Mouse (Mus musculus) ovary, postnatal 10 days (tissue): Measurements from ENCODE around the gene Espnl.

Experiments
- DNase-seq: peaks from one replicate; pipeline ENCODE4 v3.0.0; 2022; ENCODE audit warnings: low spot score

Espnl gene

DNA sequence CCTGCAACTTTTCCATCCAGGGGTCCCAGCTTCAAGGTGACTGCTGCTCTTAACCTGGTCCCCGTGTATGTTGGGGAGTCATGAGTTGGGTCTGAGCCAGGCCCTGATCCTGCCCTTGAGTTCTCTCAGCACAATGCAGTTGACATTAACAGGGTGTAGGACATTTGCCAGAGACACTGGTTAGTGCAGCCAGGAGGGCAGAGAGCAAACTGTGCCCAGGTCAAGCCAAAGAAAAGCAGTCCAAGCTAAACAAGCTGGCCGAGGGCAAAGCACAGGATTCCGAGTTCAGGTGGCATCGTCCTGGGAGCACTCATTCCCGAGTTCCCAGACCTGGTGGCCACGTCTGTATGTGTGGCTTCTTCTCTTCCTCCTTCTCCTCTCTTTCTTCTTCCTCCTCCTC is 4.2 kb upstream of the Espnl start:
- no peak for DNase-seq

DNA sequence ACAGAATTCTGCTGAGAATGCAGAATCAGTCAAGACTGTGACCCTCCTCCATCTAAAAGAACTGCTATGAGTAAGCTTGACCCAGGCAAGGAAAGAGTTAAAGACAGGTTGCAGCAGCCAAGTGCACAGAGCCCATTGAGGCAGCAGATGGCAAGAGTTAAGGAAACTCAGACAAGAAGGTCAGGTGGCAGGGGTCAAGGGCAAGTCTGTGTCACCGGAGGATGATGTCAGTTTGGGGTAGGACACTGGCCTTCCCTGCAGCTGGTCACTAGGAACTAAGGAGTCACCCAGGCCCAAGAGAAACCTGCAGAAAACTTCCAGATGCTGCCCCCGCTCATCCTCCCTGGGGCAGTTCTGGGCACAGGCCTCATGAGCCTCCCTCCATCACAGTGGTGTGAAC is 2.8 kb downstream of the Espnl start:
- no peak for DNase-seq

DNA sequence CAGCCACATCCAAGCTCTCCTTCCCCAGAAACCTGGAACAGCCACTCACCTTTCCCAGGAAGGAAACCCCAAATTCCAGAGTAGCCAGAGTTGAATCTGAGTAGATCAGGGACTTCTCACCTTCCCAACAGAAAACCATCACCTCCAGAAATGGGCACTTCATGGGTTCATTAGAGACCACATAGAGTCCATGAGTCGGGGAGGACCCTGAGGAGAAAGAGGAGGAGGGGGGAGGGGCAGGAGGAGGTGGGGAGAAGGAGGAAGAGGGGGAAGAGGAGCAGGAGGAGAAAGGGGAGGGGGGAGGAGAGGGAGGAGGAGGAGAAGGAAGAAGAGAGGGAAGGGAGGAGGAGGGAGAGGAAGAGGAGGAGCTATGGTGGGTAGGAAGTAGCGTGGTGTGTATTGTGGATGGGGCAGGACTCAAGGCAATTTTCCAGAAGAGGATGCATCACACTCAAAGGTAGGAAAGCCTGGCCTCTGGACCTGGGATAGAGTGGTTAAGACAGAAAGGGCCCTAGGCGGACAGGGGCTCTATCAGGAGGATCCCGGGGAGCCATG is 3.7 kb downstream of the Espnl start:
- no peak for DNase-seq

DNA sequence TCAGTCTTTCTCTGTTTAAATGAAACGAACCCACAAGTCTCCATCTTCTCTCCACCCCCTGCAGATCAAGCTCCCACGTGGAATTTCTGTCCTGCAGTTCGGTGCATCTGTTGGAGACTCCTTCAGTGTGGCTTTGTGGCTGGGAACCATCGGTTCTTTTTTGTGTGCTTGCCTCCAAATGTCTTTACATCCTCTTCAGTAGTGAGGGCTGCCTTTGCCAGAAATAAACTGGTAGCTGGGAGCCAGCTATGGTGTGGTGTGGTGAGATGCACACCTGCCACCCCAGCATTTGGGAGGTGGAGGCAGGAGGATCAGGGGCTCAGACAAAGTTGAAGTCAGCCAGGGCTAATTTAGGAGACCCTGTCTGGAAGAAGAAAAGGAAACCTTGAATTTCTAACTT is 10.2 kb downstream of the Espnl start:
- DNase-seq, result no peak

DNA sequence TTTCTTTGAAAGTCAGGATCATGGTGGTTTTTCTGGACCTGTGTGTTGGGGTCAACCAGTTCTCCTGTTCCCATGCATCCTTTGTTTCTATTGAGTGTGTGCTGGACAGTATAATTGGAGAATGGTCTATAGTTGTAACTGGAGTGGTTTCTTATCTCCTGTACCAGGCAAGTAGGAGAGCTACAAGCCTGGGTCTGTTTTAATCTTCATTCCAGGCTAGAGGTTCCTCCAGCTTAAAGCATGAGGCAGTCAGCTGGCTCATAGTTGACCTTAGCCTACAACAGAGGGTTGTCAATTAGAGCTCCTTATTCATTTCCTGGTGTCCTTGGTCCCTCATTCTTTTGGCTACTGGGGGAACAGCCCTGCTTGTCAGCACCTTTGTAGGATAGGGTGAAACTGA is 11.7 kb downstream of the Espnl start:
- no peak for DNase-seq

DNA sequence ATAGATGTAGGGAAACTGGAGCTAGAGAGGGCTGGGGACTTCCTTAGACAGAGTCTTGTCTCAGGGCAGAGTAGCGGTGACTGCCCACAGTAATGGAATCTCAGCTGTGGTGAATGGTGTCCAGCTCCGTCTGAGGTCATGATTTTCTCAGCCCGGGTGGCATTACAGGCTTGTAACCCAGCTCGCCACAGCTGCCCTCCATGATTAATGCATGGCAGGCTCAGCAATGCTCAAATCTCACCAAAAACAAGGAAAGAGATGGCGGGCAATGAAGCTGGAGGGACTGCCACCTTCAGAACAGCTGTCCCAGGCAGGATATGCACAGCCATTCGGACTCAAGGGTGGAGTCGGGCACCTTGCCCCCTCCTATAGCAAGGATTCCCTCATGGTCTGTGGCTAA is 15.5 kb downstream of the Espnl start:
- no peak for DNase-seq

DNA sequence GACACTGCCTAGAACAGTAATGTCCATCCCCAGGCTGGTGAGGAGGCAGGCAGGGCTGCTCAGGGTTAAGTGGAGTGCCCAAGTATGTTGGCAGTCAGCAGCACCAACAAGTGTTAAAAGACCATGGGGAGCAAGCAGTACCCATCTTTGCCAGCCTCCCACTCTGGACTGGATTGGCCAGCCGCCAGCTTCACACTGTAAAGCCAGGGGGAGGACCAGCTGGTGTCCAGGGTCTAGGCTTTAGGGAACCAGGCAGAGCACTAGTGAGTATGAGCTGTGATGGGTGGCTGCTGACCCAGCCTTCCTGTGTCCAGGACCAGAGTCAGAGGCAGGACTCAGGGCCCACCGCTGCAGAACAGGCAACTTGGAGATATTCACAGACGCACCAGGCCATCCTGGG is 22.1 kb downstream of the Espnl start:
- no peak for DNase-seq

DNA sequence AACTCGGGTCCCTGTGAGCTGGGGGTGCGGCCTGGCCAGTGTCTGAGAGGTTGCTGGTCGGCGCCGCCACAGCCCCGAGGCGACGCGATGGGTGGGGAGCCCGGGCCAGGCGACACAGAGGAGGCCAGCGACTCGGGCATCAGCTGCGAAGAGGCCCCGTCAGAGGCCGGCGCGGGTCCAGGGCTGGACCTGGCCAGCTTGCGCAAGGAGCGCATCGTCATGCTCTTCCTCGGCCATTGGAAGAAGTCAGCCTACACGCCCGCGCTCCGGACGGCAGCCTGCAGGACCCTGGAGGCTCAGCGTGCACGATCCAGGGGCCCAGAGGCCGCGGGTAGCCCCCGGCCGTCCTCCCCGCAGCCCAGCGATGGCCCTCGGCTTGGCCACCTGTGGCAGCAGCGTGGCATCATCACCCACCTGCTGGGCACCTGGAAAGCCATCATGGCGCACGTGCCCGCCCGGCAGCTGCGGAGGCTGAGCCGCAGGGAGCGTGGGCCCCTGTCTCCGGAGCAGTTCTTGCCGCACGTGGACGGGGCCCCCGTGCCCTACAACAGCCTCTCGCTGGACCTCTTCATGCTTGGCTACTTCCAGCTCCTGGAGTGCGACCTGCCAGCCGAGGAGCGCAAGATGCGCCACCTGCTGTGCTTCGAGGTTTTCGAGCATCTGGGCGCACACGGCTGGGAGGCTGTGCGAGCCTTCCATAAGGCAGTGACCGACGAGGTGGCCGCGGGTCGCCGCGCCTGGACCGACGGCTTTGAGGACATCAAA is 23.2 kb downstream of the Espnl start:
- DNase-seq, result no peak

DNA sequence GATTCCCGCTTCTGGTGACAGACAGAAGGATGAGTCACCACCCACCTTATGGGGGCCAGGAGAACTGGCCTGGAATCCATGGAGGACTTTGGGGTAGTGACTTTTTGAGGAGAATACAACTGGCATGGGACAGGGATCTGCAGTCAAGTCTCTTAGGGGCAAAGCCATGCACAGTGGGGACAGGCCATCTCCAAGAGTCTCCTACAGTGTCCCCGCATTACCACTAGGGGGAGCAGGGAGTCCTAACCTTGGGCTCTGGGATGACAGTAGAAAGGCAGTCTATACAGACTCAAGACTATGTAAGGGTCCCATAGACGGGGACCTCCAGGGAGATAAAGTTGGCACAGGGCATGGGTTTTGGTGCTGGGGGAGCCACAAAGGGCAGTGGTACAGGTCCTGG is 25.0 kb downstream of the Espnl start:
- peak; percentile 21 for DNase-seq

DNA sequence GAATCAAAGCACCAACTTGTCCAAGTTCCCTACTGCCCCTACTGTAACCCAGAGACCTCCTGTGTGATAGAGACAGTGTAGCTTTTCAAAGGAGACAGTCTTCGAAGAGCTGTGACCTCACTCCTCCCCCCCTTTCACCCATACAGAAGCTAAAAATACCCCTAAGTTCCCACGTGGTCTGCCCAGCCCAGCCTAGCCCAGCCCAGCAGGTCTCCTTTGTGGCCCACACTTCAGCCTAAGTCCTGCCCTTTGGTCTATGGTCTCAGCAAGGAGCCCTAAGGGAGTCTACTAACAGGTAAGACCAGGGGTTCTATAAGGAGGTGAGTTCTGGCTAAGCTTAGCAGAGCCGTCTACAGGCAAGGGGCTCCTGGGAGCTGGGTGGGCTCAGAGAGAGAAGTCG is 29.0 kb downstream of the Espnl start, which contains the start of gene Klhl30:
Gene Klhl30, plus strand, starts transcription at position 176 of the 400 bp plus-strand sequence.
- DNase-seq, result no peak

DNA sequence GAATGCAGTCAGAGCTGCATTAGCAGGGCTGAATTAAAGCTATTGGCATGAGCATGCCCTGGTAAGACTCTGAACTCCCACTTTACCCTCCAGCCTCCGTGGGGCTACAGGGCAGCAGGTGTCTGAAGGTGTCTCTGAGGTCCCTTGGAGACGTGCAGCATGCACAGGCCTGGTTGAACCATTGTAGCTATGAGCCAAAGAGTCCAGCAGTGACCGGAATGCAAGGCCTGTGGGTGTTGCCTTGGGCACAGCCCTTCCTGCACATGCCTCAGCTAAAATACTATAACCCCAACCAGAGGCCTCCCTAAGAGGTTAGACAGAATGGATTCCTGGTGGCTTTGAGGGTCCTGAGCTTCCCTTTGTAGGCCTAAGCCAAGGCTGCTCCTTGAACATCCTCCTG is 29.4 kb downstream of the Espnl start:
- no peak for DNase-seq

DNA sequence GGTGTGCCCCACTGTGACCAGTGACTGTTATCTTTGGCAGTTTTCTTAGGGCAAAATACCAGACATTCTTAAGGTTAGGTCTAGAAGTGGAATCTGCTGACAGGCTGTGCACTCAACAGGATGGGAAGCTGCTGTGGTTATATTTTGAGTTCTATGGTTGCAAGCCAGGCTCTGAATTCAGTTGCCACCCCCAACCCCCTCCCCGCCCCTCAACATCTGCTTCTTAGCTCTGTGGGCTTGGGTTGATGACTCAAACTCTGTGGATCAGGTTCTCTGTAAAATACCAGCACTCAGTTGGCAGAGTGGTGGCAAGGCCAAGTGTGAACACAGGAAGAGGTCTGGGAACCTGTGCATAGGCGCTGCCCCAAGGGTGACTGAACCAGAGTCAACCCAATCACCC is 30.4 kb downstream of the Espnl start:
- DNase-seq, result no peak

DNA sequence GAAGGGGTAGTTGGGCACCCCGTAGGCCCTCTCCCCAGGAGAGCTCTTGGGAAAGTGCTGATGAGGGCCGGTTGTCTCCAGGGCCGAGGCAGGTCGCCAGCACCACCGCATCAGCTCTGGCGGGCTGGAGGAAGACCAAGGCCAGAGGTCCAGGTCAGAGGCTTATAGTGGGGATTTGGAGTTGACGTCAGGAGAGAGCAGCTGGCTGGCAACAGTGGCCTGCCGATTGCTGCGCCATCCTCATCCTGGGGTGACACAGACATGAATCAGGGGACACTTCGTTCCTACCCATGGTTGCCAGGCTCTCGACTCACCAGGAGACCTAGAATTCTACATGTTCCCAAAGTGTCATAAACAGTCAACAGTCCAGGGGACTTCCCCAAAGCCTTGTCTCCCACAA is 34.2 kb downstream of the Espnl start:
- no peak for DNase-seq

DNA sequence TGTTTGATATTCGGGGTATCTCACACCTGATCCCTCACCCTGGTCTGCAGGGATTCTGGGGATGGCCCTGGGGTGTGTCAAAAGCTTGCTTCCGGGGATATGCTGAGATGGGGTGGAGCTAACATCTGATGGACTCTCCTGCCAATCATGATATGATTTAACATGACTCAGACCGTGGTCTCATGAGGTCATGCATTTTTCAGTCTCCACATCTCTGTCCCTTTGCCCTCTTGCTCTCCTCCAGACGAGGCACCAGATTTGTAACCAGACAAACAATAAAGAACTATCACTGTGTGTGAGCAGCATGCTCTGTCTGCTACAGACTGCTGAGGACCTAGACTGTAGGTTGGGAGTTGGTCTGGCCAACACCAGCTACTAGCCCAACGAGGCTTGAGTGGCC is 40.2 kb downstream of the Espnl start:
- no peak for DNase-seq

DNA sequence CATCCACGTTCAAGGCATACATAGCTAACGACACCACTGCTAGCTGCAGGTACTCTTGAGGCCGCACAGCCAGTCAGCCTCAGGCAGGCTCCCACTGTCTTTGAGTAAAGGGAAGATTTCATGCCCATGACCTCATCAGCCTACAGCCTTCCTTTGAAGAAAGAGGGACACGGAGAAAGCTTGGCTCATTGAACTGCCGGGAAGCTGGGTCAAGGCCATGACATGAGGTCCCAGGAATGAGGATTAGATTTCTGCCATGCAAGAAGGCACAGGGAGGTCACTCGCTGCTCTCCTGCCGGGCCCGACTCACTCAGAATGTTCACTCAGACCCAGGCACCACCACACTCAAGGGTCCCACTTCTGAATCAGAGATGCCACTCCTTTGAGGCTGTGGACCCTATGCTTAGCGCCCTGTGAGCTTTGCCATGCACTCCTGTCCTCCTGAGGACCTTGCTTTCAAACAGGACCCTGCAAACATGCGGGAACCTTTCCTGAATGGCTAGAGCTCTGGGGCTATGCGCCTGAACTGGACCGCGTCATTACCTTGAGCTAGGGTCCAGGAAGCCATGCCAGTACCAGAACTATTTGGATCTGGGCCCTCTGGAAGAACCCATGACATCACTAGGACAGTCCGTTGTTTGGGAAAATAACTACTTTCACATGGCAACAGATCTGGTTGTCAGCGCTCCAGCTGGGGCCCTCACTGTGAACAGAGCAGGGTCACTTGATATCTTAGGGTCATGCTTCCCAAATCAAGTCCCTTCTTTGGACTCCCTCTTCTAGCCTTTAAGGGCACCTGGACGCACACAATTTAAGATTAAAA is 43.2 kb downstream of the Espnl start:
- no peak for DNase-seq

DNA sequence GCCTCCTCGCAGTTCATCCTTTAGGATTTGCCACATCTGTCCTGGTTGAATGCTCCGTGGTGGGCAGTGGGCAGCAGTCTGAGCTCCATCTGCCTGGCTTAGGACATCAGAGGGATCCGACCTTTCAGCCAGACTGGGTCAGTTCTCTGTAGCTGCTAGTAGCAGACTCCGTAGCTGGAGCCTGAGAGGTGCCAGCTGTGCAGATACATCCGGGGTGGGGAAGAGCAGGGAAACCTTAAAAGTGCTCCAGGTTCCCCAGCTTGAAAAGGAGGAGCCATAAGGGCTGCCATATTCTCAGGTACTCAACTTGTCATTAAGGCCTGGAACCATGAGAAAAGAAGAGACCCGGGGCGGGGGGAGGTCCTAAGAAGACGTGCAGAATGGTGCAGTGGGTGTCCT is 43.9 kb downstream of the Espnl start:
- no peak for DNase-seq

DNA sequence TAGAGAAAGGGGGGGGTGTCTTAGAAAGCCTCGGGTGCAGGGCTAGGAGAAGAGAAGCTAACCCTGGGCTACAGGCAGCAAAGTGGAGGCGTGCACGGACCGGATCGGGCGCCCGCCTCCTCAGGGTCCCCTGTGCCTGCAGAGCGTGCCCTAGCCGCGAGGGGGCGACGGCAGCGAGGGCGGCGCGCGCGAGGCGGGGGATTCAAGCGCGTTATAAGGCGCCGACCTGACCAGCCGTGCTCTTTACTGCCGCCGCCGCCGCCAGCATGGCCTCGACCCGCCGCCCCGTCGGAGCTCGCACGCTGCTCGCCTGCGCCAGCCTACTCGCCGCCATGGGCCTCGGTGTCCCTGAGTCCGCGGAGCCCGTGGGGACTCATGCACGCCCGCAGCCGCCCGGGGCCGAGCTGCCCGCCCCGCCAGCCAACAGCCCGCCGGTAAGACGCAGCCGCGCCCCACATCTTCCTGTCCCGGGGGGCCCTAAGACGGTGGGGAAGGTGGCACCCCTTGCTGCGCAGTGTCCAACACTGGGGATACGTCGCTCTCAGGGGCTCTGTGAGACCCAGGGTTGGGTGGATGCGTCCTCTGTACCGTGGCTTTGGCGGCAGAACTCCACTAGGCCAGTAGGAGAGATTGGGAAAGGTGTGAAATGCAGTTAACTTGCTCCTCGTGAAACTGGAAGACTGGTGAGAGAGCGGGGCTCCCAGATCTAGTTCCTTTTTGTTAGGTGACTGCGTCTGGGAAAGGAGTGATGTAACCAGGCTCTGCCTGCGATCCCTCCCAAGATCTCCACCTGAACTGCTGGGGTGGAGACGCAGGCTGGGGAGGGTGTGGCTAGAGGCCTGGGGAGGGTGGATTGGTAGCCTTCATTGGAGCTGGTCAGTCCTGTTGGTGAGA is 44.6 kb downstream of the Espnl start, which contains the start of gene Erfe:
Gene Erfe, plus strand, starts transcription at position 216 of the 894 bp plus-strand sequence.
- peak; percentile 43 for DNase-seq

DNA sequence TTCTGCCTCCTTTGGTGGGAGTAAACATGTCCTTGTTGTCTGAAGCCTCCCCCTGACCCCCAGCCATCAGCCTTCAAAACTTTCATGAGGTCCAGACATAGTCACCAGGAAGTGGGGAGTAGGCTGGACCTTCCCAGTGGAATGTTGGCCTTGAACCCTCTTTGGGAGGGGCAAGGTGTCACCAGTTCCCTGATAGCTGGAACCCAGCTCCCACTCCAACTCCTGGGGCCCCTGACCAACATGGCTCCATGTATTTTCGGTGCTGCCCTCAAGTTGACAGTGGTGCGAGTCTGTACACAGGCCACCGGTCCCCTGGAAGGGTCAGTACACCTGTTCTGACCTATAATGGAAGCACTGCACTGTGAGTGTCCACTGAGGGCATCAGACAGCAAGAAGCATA is 45.4 kb downstream of the Espnl start:
- no peak for DNase-seq

DNA sequence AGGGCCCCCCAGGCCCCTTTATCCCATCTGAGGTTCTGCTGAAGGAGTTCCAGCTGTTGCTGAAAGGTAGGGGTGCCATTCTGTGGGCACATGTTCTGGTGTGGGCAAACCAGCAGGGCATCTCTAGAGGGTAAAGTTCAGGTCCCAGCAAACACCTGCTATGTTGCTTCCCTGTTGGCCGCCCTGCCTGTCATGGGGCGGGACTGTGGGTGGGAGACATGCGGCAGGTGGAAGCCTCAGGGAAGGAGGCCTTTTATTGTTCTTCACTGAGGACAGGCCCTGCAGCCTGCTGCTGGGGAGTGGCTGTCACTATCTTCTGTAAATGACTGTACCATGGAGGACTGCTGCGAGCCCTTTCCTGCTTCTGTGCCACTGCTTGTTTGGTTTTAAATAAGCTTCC is 47.5 kb downstream of the Espnl start:
- no peak for DNase-seq

DNA sequence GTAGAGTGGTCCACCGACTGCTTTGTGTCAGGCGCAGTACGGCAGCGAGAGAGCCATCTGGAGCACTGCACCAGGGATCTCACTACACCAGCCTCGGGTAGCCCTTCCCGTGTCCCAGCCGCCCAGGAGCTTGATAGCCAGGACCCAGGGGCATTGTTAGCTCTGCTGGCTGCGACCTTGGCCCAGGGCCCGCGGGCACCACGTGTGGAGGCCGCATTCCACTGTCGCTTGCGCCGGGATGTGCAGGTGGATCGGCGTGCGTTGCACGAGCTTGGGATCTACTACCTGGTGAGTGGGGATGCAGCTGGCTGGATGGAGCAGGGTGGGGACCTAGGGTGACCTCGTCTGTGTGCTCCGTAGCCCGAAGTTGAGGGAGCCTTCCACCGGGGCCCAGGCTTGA is 48.2 kb downstream of the Espnl start:
- no peak for DNase-seq

DNA sequence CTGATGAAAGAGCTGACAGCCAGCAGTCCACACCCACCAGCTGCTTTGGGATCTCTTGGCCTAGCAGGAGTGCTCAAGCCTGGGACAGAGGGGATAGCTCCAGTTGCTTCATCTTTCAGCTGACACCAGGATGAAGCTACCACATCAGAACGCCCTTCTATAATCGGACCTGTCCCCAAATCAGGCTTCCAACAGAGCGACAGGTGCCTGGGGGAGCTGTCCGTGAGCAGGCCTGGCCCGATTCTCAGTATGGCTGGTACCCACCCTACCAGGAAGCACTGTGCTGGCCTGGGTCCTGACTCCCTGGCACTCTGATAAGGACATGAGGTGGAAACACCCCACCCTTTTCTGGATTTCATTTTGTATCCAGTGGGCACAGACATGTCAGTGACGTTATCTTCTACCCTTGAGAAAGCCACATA is 51.5 kb downstream of the Espnl start:
- no peak for DNase-seq

DNA sequence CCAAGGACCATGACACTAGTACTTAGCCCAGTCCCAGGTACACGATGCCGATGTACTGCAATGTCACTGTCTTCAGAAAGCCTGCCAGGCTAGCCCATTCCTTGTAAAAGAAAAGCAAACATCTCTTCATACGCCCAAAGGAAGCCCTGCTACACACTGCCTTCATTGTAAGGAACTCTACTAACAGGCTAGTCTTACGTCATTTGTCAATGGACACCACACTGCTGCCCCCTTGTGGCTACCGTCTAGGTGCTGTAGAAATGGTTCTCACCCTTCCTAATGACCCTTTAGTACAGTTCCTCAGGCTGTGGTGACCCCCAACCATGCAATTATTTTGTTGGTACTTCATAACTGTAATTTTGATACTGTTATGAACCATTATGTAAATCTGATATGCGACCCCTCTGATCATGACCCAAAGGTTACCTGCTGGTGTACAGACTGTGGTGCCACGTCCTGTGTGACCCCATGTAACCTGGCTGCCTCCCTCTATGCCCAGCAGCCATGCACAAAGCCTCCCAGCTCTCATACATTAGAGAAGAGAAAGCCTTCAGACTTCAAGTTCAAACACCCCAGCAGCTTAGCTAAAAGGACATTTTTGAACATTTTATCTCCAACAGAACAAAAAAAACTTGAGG is 58.7 kb downstream of the Espnl start:
- peak; percentile 31 for DNase-seq
